Mouse (Mus musculus): ENCODE measurements around the gene Smim6.

- TF ChIP-seq CTCF (IDR thresholded peaks at IDR 0.05; ENCODE audit: low read depth, low read length) = no peak
- no peak for TF ChIP-seq TAL1 (conservative IDR thresholded peaks at IDR 0.05; ENCODE audit: low read depth, low read length)
- no peak for TF ChIP-seq GATA2 (IDR thresholded peaks at IDR 0.05; ENCODE audit: borderline replicate concordance, low read depth, low read length)
- no peak for TF ChIP-seq GATA1 (IDR thresholded peaks at IDR 0.05; ENCODE audit: borderline replicate concordance, low read length)
- no peak for TF ChIP-seq POLR2AphosphoS5 (IDR thresholded peaks at IDR 0.05; ENCODE audit: insufficient replicate concordance, low read depth, low read length)
These were observed 10.2 kb downstream of the Smim6 start for GRCm38 (mm10) chr11:115921986-115922385.

All from G1E (cell line).